Mouse (Mus musculus) liver, embryonic 16.5 days (tissue): ENCODE results near the gene Tnfrsf8. TPM values are rescaled to one million over a fixed set of nuclear protein-coding genes. Genes with fewer than 3 reads are reported as not detected.

ENCODE experiments used
- ATAC-seq: fragments of 200-750 bp; cut with Nextera tagmentation; 2 replicates; pipeline ENCODE4 v1.8.0; 2017; ENCODE audit warnings: low read depth, mild to moderate bottlenecking, moderate number of reproducible peaks, moderate library complexity
- H3K27ac ChIP-seq: fragments of 300-500 bp; sonication (generic); 2 replicates; pipeline ENCODE4 v1.5.1; 2014; ENCODE audit warnings: mild to moderate bottlenecking, low read length
- H3K27me3 ChIP-seq: fragments of 300-500 bp; sonication (generic); 2 replicates; pipeline ENCODE4 v1.6.1; 2014; ENCODE audit warnings: low read depth, low read length, mixed read lengths; ENCODE audit not compliant: control insufficient read depth, insufficient read depth
- H3K36me3 ChIP-seq: fragments of 300-500 bp; sonication (generic); 2 replicates; pipeline ENCODE4 v1.6.1; 2014; ENCODE audit warnings: mild to moderate bottlenecking; ENCODE audit not compliant: control insufficient read depth, insufficient read depth
- H3K4me1 ChIP-seq: fragments of 300-500 bp; sonication (generic); 2 replicates; pipeline ENCODE4 v1.6.1; 2014; ENCODE audit warnings: low read depth, low read length, mixed read lengths; ENCODE audit not compliant: control insufficient read depth
- H3K4me2 ChIP-seq: fragments of 300-500 bp; sonication (generic); 2 replicates; pipeline ENCODE4 v1.6.1; 2014; ENCODE audit warnings: low read depth, low read length, mixed read lengths
- H3K4me3 ChIP-seq: fragments of 300-500 bp; sonication (generic); 2 replicates; pipeline ENCODE4 v1.5.1; 2014; ENCODE audit warnings: low read depth, mild to moderate bottlenecking, low read length
- H3K9ac ChIP-seq: fragments of 300-500 bp; sonication (generic); 2 replicates; pipeline ENCODE4 v1.6.1; 2014; ENCODE audit warnings: low read depth, low read length
- H3K9me3 ChIP-seq: fragments of 300-500 bp; sonication (generic); replicated peaks from 2 replicates; pipeline ENCODE4 v1.6.1; 2016; ENCODE audit warnings: low read length; ENCODE audit not compliant: control insufficient read depth
- WGBS: fragments of 180-500 bp; shearing (Covaris S2); extraction: QIAGEN DNeasy Blood & Tissue Kit; methylation state at CpG from one replicate; pipeline ENCODE4 v1.1.7; 2014; ENCODE audit not compliant: insufficient replicate concordance; 5-methylcytosine and 5-hydroxymethylcytosine counted together
- polyA plus RNA-seq: library from polyadenylated mRNA; unstranded; fragments of >200 nt; fragmentation: Nextera tagmentation; extraction: Ambion mirVana; gene quantifications from 2 replicates; pipeline ENCODE4 v1.2.1, GENCODE M21; 2015

Tnfrsf8 gene
- polyA plus RNA-seq, 1 experiment from 2014 or later = not detected

DNA sequence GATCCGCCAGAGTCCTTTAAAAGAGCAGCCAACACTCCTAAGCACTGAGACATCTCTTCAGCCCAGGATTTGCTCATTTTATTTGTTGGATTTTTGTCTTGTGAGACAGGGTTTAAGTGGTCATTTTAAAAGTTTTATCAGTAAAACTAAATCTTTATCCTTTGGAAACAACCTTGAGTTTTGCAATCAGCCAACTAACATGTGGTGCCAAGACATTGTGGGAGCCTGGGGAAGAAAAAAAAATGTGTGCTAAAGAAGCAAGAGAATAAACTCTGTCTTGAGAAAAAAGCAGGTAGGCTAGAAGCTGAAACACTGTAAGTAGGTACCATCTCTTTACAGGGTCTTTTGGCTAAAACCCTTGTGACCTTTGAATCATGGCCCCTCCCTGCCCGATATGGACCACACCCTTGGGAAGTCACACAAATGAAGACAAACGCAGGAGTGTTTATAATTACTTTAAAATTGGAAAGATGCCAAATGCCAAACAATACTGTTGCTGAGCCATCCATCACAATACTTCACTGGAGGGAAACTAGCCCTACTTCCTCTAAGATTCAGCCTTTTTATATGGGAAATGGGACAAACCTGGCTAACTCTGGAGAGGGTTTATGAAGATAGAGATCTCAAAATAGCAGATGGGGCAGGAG, 36.1 kb downstream of the Tnfrsf8 start:
- Histone ChIP-seq H3K27me3 (no peaks in the 10 kb centered on the region), H3K9ac (no peak overlapping the region), H3K9me3 (no peaks in the 10 kb centered on the region), H3K27ac (no peak overlapping the region), H3K4me3 (no peak overlapping the region), H3K36me3 (no peaks in the 10 kb centered on the region), H3K4me2 (no peak overlapping the region), H3K4me1 (no peaks in the 10 kb centered on the region)
- ATAC-seq = no peak
- 52% methylated on average over 3 of the region's 3 CpGs for WGBS

DNA sequence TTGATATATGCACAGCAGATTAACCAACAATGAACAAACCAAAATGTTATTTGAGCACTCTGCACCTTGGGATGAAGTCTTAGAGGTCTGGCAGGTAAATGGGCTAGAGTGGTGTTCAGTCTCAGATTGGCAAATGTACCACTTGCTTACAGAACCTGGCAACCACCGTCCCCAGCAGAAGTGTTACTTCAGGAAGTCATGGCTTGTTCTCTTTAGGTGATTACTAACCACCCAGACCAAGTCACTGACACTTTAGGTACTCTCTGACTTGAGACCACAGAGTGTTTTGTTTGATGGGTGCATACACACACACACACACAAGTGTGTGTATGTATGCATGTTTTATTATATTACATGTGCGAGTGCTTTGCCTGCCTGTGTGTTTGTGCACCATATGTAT, 36.7 kb downstream of the Tnfrsf8 start:
- ATAC-seq = no peak
- Histone ChIP-seq H3K4me2 (no peak overlapping the region), H3K9me3 (no peaks in the 10 kb centered on the region), H3K4me3 (no peak overlapping the region), H3K9ac (no peak overlapping the region), H3K4me1 (no peaks in the 10 kb centered on the region), H3K27ac (no peak overlapping the region), H3K36me3 (no peaks in the 10 kb centered on the region), H3K27me3 (no peaks in the 10 kb centered on the region)
- 57% methylated on average over 2 of the region's 2 CpGs for WGBS

DNA sequence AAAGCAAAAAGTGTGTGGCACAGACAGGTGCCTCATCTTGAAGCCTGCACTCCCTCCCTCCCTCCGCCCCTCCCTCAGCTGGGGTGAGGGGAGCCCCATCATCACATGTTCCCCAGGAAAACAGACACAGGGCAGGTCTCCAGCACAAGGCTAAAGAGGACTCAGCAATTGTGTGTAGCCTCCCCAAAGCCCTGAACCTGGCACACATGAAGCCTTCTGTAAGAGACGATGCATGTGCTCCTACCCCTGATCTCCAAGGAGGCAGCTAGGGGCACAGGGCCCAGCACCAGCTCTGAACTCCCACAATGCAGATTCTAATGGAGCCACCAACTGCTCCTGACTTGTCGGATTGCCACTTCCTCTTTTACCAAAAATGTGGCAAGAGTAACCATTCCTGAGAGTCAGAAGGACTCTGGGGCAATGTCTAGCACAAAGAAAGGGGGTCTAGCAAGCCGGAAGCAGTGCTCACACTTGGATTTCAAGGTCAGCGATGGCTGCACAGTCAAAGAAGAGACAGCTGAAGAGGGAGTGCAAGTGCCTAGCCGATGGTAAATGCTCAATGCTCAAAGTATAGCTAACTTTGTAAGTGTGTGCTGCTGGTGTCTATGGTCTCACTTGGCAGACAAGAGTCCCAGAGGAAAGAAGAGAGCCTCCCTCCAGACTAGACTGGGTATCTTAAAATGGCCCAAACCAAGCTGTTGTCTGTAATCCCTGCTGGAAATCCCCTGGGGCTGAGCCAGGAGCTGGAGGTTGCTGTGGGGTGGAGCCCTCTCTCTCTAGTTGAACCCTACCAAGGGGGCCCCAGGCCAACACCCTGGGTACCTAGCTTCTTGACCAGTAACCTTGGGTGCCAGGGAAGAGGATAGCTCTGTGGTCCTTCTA, 38.4 kb downstream of the Tnfrsf8 start:
- Histone ChIP-seq H3K4me2 (no peak overlapping the region), H3K36me3 (no peaks in the 10 kb centered on the region), H3K4me3 (no peak overlapping the region), H3K9ac (no peak overlapping the region), H3K27me3 (no peaks in the 10 kb centered on the region), H3K27ac (no peak overlapping the region), H3K4me1 (no peaks in the 10 kb centered on the region), H3K9me3 (no peaks in the 10 kb centered on the region)
- no peak for ATAC-seq
- WGBS = 51% methylated on average over 6 of the region's 6 CpGs

- no peak for ATAC-seq
- Histone ChIP-seq H3K27ac (no peak overlapping the region), H3K4me1 (no peaks in the 10 kb centered on the region), H3K4me2 (no peak overlapping the region), H3K4me3 (no peak overlapping the region), H3K9me3 (no peaks in the 10 kb centered on the region), H3K9ac (no peak overlapping the region), H3K27me3 (no peaks in the 10 kb centered on the region), H3K36me3 (no peaks in the 10 kb centered on the region)
- 70% methylated on average over 5 of the region's 5 CpGs for WGBS
Measured at GRCm38 (mm10) chr4:145274887-145275286, 40.1 kb downstream of the Tnfrsf8 start.

DNA sequence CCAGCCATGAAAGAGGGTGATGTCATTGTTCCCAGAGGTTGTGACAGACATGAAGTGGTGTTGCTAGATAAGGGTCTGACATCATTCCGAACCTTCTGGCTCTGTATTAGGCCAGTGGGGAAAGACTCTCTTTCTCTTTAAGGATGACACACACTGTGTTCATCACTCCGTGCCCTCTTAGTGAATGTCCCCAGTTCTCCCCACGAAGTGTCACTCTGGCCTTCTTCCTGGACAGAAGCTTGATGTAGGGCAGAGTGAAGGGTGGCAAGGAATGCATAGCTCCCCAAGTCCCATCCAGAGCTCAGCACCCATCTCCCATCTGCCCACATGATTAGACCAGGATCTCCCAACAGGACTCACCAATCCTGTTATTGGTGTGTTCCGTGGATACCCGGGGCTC, 41.0 kb downstream of the Tnfrsf8 start:
- Histone ChIP-seq H3K27me3 (no peaks in the 10 kb centered on the region), H3K9me3 (no peaks in the 10 kb centered on the region), H3K4me3 (no peak overlapping the region), H3K27ac (no peak overlapping the region), H3K9ac (no peak overlapping the region), H3K4me1 (no peaks in the 10 kb centered on the region), H3K36me3 (no peaks in the 10 kb centered on the region), H3K4me2 (no peak overlapping the region)
- 67% methylated on average over 5 of the region's 5 CpGs for WGBS
- no peak for ATAC-seq

- H3K4me3 ChIP-seq = no peak overlapping the region
- H3K4me1 ChIP-seq = no peaks in the 10 kb centered on the region
- 70% methylated on average over 1 of the region's 1 CpGs for WGBS
- H3K27ac ChIP-seq = no peak overlapping the region
- H3K4me2 ChIP-seq = no peak overlapping the region
- H3K27me3 ChIP-seq = no peaks in the 10 kb centered on the region
- H3K9ac ChIP-seq = no peak overlapping the region
- no peak for ATAC-seq
- H3K9me3 ChIP-seq = no peaks in the 10 kb centered on the region
- H3K36me3 ChIP-seq = no peaks in the 10 kb centered on the region
Measured at GRCm38 (mm10) chr4:145272763-145273162, 42.2 kb downstream of the Tnfrsf8 start.

- Histone ChIP-seq H3K4me2 (no peak overlapping the region), H3K4me3 (no peak overlapping the region), H3K9ac (no peak overlapping the region), H3K9me3 (no peaks in the 10 kb centered on the region), H3K27me3 (no peaks in the 10 kb centered on the region), H3K4me1 (no peaks in the 10 kb centered on the region; the same call in 1 of the 2 replicates), H3K36me3 (no peaks in the 10 kb centered on the region), H3K27ac (no peak overlapping the region)
- 61% methylated on average over 4 of the region's 4 CpGs for WGBS
- ATAC-seq = no peak
Measured at GRCm38 (mm10) chr4:145271634-145272033, 43.3 kb downstream of the Tnfrsf8 start.

- WGBS = 24% methylated on average over 5 of the region's 5 CpGs
- Histone ChIP-seq H3K27ac (peak overlapping the region; percentile 29; the same call in 1 of the 2 replicates), H3K4me1 (no peaks in the 10 kb centered on the region; the same call in 1 of the 2 replicates), H3K4me3 (no peak overlapping the region), H3K4me2 (no peak overlapping the region), H3K36me3 (no peaks in the 10 kb centered on the region), H3K9me3 (no peaks in the 10 kb centered on the region), H3K9ac (no peak overlapping the region), H3K27me3 (no peaks in the 10 kb centered on the region)
- peak; percentile 42 for ATAC-seq
Measured at GRCm38 (mm10) chr4:145270136-145270535, 44.8 kb downstream of the Tnfrsf8 start.

GRCm38 (mm10) chr4:145267631-145268110, 47.3 kb downstream of the Tnfrsf8 start:
- no peak for ATAC-seq
- Histone ChIP-seq H3K9me3 (no peaks in the 10 kb centered on the region), H3K27ac (no peak overlapping the region), H3K4me1 (no peaks in the 10 kb centered on the region; the same call in 1 of the 2 replicates), H3K4me3 (no peak overlapping the region), H3K27me3 (no peaks in the 10 kb centered on the region), H3K36me3 (no peaks in the 10 kb centered on the region), H3K4me2 (no peak overlapping the region), H3K9ac (no peak overlapping the region)
- WGBS = 34% methylated on average over 4 of the region's 4 CpGs
